Mouse (Mus musculus) regulatory T cell (primary cell): ENCODE measurements around the gene Vamp8.

Experiments used
- in situ Hi-C: fragments of 300-600 bp; cut with MboI, MseI; formaldehyde crosslinking; loops from one replicate; pipeline ENCODE4 v1.15.1; 2025; ENCODE audit warnings: high pct_unique_total_duplicates

The Vamp8 gene

GRCm38 (mm10) chr6:72405356-72405755, 14.9 kb upstream of the Vamp8 start:
- in situ Hi-C loops, result no loop called here

DNA sequence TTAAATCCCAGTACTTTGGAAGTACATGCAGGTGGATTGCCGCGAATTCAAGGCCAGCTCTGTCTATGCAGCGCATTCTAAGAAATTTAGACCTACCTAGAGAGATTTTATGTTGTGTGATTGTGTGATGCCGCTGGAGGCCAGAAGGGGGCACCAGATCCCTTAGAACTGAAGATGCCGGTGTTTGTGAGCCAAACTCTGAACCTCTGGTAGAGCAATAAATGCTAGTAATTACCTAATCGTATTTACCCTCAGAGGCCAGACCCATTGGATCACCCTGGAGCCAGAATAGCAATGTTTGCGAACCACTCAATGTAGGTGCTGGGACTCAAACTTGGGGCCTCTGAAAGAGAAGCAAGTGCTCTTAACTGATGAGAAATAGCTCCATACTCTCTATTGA, 11.4 kb upstream of the Vamp8 start:
- in situ Hi-C loops, result no loop called here

GRCm38 (mm10) chr6:72399967-72400366, 9.5 kb upstream of the Vamp8 start:
- in situ Hi-C loops, result no loop called here

DNA sequence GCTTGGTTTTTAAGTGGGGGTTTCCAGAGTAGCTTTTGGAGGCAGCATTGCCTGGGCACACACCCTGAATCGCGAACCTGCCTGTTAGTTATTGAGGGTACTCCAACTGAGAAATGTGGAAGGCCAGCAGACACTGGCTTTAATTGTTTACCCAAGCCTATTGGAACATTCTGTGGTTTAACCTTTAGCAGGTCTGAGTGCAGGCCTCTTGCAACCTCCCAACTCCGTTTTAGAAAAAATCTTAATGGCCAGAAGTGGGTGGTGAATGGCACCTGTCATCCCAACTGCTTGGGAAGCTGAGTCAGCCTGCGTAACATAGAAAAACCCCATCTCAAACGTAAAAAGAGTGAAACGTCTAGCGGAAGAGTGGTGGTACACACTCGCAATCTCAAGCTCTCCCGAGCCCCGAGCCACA, 6.3 kb upstream of the Vamp8 start:
- in situ Hi-C loops, result no loop called here

DNA sequence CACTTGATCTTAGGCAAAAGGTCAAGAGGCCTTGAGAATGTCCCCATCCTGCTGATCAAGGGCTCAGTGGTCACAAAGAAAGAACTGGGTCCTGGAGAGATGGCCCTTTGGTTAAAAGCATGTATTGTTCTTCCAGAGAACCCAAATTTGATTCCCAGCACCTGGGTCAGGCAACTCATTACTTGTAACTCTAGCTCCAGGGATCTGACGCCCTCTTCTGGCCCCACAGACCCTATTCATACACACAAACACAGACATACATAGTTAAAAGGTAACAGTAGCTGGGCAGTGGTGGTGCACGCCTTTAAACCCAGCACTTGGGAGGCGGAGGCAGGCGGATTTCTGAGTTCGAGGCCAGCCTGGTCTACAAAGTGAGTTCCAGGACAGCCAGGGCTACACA, 1.8 kb upstream of the Vamp8 start:
- in situ Hi-C loops, result no loop called here

DNA sequence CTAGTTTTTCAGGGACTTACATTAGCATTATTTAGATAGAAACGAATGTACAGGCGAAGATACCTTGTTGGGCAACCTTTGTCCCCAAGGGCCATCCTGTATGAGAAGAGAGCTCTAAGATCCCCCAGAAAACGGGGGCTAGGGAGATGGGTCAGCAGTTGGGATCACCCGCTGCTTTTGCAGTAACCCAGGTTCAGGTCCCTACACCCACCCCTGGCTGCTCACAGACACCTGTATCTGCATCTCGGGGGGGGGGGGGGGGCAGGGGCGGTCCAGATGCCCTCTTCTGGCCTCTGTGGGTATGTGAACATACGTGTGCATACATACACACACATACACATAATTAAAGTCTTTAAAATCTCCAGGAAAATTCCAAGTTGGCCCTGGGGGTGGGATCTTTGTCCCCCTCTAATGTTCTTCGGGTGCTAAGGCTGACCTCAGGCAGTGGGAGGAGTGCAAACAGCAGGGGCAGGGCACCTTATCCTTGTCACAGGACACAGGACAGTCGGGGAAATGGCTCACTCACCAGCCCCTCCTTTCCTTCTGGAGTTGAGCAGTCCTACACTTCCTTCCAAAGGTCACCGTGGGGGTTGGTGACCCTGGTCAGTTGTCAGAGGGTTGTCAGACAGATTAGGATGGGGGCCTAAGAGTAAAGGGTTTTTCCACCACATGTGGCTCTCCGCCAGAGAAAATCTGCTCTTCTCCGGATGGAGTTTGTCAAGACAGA, 455 bp upstream of the Vamp8 start:
- in situ Hi-C loops, result no loop called here

DNA sequence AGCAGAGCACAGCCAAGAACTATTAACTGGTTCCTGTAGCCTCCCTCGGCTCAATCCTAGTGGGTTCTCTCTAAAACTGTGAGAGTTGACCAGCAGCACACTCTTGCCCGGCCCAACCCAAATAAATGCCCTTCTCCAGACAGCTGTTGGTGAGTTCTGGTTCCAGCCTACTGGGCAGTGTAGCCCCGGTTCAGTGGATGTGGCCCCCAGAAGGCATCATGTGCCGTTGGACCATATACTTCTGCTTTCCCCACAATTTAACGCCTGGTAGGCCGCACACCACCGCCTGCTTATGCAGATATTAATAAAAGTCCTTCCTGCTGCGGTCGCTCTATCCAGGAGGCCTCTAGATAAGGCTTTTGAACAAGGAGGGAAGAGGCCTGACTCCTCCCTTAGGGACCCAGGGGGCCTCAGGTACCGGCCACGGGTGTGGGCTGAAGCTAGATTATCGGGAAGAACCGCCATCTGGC, 997 bp downstream of the Vamp8 start:
- in situ Hi-C loops, result loop anchor here (10.0 kb wide), 1 partner anchor 585 kb away; no protein-coding TSS in a partner anchor

DNA sequence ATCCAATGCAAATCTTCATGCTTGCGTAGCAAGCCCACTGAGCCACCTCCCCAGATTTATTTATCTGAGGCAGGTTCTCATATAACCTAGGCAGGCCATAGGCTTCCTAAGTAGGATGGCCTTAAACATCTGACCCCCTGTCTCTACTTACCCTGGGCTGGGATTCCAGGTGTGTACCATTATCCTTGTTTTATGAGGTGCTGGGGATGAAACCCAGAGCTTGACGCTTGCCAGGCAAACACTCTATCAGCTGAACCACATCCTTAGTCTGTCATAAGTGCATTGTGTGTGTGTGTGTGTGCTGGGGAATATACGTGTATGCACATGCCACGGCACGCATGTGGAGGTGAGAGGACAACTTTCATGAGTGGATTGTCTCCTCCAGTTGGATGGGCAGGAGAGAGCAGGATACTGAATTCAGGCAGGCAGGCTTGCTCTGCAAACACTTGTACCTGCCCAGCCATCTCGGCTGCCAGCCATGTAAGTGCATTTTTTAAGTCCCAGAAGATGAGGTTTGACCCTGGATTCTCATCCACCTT, 1.6 kb downstream of the Vamp8 start:
- in situ Hi-C loops, result loop anchor here (10.0 kb wide), 1 partner anchor 586 kb away; no protein-coding TSS in a partner anchor

GRCm38 (mm10) chr6:72388266-72388665, 2.2 kb downstream of the Vamp8 start:
- in situ Hi-C loops, result loop anchor here (10.0 kb wide), 1 partner anchor 587 kb away; no protein-coding TSS in a partner anchor

- in situ Hi-C loops, result loop anchor here (10.0 kb wide), 1 partner anchor 587 kb away; no protein-coding TSS in a partner anchor
Measured at GRCm38 (mm10) chr6:72387816-72388215, 2.7 kb downstream of the Vamp8 start.

DNA sequence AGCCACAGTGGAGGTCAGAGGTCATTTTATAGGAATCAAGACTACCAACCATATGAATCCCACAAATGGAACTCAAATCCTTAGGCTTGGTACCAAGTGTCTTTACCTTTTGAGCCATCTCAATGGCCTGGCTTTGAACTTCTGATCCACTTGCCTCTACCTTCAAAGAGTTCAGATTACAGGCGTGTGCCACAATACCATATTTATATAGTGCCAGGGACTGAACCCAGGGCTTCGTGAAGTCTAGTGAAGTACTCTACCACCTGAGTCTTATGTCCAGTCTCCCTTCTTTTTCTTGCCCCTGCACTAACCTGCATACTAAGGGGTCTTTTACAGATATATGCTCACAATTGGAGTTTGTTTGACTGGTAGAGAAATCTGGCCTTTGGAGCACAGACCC, 3.9 kb downstream of the Vamp8 start:
- in situ Hi-C loops, result loop anchor here (10.0 kb wide), 1 partner anchor 588 kb away; no protein-coding TSS in a partner anchor

DNA sequence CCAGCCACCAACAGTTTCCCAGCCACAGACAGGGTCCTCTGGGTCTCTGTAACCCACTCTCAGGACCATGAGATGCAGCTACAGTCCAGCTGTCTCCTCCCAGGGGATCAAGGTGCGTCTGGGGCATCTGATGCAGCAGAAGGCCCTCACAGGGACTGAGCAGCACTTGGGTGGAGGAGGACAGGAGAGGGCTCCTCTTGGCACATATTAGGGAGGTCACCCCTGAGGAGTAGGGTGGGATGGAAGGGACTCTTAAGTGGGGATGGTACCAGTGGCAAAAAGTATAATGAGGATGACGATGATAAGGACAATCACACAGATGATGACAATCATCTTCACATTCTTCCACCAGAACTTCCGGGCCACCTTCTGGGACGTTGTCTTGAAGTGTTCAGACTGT, 5.2 kb downstream of the Vamp8 start:
- in situ Hi-C loops, result loop anchor here (10.0 kb wide), 1 partner anchor 590 kb away; no protein-coding TSS in a partner anchor

GRCm38 (mm10) chr6:72383952-72384351, 6.6 kb downstream of the Vamp8 start:
- in situ Hi-C loops, result loop anchor here (5.0 to 10.0 kb wide), 2 partner anchors 37 to 591 kb away; partner anchors contain the start of genes 0610030E20Rik and Usp39

- in situ Hi-C loops, result loop anchor here (5.0 to 10.0 kb wide), 2 partner anchors 36 to 592 kb away; partner anchors contain the start of genes 0610030E20Rik and Usp39
Measured at GRCm38 (mm10) chr6:72383142-72383820, 7.2 kb downstream of the Vamp8 start.

GRCm38 (mm10) chr6:72382494-72382893, 8.0 kb downstream of the Vamp8 start:
- in situ Hi-C loops, result loop anchor here (5.0 to 10.0 kb wide), 2 partner anchors 35 to 592 kb away; partner anchors contain the start of genes 0610030E20Rik and Usp39

- in situ Hi-C loops, result loop anchor here (5.0 to 10.0 kb wide), 2 partner anchors 33 to 595 kb away; partner anchors contain the start of genes 0610030E20Rik and Usp39
Measured at GRCm38 (mm10) chr6:72380131-72380770, 10.3 kb downstream of the Vamp8 start, which contains the start of gene Vamp5. TSS of gene Vamp5 (minus strand) at chr6:72380468.

- in situ Hi-C loops, result loop anchor here (5.0 to 10.0 kb wide), 2 partner anchors 32 to 595 kb away; partner anchors contain the start of genes 0610030E20Rik and Usp39
Measured at GRCm38 (mm10) chr6:72379377-72380130, 10.9 kb downstream of the Vamp8 start.

- in situ Hi-C loops, result no loop called here
Measured at GRCm38 (mm10) chr6:72378510-72379234, 11.8 kb downstream of the Vamp8 start.

DNA sequence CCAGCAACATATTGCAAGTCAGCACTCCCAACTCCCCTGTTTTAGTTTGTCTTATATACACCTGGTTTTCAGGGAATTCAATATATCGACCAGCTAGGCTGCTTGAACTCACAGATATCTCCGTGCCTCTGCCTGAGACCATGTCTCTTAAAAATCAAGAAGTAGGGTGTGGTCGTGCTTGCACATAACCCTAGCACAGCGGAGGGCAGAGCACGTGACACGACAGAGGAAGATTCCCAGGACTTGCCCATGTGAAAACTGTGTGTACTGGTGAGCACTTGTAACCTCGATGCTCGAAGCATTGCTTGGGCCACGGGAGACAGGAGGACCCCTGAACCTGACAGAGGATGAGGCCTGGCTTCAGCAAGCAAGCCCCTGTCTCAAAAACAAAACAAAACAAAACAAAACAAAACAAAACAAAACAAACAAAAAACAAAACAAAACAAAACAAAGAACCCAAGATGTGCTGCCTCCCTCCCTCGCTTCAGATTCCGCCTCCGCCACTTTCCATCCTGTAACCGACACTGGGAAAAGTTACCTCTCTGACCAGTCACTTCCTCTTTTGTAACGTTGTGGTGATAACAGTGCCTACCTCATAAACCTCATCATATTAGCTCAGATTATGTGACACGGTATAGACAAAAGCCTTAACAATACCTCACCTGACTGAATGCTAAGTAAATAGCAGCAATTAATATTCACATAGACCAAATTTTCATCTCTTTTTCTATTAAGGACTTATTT, 15.5 kb downstream of the Vamp8 start:
- in situ Hi-C loops, result no loop called here
